Mouse (Mus musculus): Measurements from ENCODE around the gene Cd44.

Gene Cd44

DNA sequence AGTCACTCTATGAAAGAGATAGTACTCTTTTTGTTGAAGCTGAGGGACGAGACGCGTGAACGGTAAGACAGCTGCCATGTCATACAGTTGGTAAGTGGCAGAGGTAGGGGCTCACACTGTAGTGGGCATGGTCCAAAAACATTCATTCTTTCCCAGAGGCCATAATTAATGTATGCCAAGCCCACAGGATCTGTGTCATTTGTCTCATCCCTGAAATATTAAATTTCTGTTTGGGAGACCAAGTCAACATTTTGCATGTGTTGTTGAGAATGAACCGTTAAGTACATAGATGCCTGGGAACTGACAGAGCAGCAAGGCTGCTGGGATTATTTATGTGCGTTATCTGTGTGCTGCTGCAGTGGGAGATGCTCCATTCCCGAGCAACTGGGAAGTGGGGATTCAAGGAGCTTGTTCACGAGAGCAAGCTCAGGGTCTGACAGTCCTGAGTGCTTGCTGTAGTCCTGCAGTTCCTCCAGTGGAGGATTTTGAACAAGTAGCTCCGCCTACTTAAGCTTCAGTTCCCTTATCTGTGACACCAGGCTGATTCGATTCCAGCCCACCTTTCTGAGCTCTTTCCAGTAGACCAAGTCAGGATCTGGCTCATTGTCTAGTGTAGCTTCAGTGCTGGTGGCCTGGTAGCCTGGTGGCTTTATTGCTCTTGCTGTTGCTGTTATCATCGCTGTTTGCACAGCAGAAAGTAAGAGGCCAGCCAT is 12.5 kb upstream of the Cd44 start:
- DNase-seq = no peak

DNA sequence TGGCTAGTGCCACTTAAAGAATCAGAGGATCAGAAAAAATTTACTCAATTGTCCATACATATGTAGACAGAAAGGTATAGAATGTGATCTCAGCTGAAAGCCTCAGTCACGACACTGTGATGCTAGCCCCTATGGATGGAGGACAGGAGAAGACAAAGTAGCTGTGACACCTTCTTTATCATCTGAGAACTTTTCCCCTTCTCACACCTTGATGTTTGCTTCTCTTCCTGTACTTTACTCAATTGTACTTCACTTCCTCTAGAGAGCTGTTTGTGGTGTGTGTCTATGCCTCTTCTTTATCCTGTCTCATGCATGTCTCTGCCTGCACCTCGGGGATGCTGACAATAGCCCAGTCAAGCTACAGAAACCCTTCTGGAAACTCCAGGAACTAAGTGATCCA is 11.5 kb upstream of the Cd44 start:
- no peak for DNase-seq

DNA sequence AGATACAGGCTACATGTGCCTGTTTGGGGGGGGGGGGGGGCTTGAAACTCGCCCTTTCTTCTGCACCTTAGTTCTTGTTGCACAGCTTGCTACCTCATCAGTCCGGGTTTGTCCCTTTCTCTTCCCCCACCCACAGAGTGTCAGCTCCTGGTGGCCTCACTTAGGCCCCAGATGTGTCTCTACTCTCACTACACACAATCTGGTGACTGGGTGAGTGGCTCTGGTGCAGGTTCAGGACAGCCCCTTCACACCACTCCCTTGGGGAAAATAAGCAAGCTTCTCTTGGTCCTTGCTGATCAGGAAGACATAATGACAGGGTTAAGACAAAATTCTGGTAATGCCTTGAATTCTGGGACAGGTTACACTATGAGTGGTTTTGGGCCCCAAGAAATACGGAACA is 11.0 kb upstream of the Cd44 start:
- no peak for DNase-seq

DNA sequence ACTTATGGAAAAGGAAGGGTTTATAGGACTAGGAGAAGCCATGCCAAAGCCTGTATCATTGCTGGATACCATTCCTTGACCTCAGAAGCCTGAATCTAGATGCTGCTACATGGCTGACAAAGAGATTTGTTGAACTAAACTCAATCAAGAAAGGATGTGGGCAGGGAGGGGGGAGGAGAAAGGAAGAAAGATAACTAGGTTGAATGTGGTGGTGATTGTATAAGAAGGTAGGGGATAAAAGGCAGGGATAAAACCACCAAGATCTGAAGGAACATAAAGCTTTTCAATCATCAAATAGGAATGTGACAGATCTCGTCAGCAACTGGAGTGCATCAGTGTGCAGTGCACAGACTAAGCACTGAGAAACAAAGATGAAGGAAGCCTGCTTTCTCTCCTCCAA is 7.9 kb upstream of the Cd44 start:
- no peak for DNase-seq

DNA sequence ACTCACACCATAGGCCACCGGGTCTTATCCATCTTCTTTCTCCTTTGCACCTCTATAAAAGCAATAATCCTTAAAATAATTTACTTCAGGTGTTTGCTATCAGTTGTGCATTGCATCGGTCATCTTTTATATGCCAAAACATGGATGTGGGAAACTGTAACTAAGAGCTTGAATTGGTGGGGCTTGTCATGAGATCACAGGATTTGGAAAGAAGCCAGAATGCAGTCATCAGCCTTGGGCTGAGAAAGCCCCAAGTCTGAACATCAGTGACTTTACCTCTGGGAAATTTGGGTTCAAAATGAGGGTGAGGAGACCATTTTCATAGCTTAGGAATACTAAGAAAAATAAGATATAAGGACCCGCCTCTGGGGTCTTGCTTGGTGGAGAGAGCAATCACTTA is 4.1 kb upstream of the Cd44 start:
- DNase-seq = peak; percentile 15

DNA sequence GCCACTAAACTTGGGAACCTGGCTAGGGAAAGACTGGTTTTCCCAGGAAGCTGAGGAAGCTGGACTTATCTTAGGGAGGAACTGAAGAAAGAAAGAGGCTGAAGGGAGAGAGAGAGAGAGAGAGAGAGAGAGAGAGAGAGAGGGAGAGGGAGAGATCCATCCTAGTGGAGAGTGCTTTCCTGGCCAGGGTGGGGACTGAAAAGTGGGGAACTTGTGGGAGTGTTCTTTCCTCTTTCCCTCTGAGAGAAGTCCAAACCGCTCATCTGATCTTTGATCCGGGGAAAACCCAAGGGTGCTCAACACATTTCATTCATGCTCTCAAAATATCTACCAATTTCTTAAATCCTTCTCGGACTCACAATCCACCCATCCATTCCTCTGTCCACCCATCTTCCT is 361 bp upstream of the Cd44 start:
- no peak for DNase-seq

DNA sequence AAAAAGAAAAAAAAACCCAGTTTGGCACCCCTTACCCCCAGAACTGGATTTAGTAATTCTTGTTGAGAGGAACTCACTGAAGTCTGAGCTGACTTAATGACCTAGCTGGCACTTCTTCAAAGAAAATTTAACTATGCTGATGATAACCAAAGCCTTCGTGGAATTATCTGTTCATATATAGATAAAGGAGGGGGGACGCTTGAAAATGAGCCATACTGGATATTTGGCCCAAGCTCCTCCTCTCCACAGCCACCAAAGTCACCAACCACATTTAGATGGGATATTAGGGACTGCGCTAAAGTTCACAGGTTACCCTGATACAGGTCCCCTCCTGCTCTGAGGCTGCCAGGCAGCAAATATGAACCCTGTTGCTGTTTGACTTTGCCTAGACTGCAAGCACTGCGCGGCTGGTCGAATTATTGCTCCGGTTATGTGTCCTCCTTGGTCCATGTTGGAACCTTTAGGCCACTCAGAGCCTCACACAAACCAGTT is 1.2 kb downstream of the Cd44 start:
- DNase-seq = no peak

DNA sequence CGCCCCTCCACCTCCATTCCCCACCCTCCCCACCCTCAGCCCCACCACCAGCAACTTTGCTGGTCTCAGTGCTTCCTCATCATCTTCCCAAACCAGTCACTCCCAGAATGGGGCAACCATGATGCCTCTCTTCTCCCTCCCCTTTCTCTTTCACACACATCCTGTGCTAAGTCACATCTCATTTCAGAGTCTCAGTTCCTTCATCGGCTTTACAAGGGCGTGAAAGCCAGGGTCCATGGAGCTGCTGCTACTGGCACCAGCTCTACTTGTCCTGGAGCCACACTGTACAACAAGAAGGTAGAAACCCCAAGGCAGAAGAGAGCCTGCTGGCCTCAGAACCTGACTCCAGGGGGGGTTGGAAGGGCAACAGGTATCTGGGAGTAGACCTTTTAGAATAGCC is 2.2 kb downstream of the Cd44 start:
- DNase-seq = no peak

DNA sequence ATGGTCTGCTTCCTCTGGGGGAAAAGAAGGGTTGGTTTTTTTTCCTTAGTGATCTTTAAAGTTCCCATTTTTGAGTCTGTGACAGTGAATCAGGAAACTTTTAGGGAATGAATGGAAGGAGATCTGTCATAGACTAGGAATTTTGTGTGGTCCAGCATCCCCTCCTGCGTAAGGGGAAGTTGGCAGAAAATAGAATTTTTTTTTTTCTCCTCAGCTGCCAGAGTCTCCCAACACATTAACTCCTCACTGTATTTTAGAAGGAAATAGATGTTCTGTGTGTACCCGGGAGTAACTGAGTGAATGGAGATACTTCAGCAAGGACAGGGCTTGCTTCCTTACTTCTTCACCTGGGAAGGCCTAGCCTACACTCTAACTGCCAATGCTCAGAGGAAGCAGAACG is 2.9 kb downstream of the Cd44 start:
- no peak for DNase-seq

DNA sequence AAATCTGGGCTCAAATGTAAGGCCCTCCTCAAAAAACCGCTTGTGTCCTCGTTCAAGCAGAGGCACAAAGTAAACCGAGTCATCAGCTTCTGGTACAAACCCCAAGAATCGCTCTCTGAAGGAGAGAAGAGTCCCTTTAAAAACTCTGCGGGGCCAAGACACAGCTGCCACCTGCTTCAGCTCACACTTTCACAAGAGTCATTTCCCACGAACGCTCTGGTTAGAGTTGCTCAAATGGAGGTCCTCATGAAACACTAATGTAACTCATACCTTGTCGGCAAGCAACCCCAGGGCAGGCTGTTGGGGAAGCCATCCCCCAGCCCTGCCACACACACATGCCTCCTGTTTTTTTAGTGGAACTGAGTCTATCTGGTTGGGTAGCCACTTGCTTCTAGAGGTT is 5.3 kb downstream of the Cd44 start:
- DNase-seq = no peak

DNA sequence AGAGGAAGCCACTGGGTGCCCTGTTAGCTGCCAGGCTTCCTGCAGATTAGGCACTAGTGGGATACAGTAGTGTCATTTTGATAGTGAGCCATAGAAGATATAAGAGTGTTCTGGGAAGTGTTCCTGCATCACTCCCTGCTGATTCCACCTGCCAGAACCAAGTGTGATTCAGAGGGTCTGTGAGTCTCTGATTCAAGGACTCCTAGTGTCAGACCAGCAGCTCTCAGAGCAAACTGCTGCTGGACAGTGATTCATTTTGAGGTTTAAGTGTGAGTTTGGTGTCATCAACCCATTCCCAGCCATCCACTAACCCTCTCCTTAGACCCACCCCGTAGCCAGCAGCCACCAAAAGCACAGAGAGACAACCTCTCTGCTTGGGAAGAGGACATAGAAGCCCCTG is 6.3 kb downstream of the Cd44 start:
- no peak for DNase-seq

DNA sequence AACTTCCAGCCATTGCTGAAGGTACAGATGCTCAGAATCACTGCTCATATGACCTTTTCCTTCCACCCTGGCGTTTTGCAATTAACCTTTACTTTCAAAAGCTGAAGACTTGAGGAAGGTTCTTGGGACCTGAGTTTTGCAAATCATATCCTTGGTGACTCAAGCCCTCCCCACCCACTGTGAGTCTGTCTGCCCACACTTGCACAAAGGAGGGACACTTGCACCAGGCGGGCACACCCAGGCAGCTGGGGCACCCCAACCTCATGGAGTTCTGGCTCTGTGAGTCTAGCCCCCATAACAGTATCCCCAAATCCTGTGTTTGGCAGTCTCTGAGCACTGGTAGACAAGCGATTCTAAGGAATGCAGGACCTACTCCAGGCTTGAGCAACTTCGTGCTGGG is 6.7 kb downstream of the Cd44 start:
- DNase-seq = no peak

DNA sequence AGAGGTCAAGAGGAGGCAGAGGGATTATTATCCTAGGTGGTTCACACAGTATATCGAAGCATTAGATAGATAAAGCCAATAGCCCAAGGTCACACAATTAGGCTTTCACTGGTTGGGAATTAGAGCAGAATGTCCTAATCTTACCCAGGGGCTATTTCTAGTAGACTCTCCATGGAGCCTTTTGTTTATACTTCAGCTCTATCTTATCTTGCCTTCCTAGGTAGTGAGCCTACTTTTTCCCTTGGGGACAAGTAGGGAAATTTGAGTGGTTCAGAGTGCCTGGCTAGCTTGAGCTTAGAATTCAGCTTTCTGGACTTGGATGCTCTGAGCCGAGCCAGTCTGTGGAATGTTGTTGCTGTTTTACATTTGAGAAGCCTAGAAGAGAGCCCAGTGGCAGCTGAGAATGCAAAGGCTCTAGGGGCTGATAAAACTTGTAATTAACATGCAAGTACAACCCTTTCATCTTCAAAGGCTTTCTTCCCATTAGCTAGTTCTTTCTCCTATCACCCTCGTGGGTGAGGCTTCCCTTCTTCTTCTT is 12.7 kb downstream of the Cd44 start:
- no peak for DNase-seq

DNA sequence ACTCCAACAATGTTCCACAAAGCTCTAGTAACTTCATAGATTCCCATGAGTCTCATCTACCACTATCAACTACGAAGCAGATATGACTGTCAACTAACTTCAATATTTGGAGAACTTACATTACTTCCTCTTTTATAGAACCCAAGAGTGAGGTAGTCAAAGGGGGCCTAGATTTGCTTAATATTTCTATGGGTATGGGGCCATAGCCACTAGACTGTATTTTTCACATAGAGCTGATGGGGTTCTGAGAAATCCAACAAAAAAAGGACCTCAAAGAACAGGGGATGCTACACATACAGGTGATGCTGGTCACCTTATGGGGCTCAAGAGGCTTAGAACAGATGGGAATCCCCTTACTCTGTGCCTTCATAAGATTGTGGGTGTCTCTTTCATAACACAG is 14.3 kb downstream of the Cd44 start:
- no peak for DNase-seq

DNA sequence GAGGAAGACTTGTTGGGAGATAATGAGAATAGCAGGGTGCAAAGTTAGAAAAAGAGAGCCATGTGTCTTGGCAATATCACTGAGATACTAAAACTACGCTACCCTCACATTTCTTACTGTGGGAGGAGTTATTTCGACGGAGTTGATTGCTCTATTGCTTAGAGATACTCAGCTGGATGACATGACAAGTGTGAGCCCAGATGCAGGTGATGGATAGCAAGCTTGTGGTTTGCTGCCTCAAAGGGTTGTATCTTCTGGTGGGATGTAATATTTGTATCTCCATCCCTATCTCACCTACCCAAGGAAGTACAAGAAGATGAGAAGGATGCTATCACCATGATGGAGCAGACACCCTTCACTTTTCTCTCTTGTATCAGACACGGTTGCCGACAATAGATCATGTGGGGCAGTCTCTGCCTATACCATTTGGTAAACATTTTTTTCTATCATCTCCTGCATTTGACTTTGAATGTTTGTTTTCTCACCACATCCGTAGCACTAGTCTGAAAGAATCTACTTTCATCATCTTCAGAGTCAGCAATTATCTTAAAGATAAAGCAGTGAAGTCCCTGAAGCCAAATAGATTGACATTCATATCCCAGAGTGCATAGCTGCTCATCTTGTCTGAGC is 15.0 kb downstream of the Cd44 start:
- no peak for DNase-seq

DNA sequence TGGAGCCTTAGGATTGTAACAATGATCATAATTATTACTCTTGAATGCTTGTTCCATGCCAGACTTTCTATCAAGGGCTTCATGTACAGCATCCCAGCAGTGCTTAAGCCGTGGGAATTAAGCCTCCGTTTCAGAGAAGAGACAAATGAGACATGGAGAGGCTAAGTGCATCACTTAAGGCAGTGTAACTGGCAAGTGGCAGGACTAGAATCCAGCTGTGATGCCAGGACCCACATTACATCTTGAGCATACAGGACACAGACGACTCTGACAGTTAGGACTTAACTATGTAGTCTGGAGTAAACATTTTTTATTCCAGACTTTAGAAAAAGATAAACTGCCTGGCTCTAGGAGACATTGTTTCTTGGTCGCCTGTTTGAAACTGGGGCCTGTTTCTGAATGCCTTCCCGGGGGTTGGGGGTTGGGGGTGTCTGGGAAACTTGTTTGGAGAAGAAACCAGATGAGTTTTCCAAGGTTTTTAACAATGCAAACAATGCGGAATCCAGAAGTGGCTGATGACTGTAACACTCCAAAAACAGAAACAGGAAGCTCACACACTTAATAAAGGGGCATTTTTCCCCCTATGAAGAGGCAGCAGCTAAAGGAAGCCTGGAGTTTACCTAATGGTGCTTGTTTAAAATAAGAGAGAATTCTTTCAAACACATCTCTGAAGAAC is 18.7 kb downstream of the Cd44 start:
- DNase-seq = no peak

DNA sequence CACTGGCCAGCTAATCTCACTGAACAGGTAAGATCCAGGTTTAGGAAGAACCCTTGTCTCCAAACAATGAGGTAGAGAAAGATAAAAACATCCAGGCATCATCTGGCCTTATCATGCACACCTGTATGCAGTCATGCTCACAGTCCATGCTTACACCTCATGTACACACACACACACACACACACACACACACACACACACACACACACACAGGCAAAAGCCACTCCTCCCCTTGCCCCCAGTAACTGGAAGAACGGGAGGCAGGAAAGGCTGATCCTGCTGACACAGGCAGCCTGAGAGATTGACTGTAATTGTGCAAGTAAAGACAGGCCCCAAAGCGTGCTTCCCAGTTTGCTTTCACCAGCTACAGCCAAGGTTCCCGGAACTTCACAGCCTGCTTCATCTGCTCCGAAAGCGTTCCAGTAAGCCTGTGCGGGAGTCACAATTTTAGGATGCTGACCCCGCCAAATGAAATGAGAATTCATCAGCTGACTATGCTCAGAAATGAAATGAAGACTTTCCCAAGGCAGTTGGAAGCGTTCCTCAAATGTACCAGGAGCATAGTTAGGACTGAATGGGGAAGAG is 19.4 kb downstream of the Cd44 start:
- no peak for DNase-seq

DNA sequence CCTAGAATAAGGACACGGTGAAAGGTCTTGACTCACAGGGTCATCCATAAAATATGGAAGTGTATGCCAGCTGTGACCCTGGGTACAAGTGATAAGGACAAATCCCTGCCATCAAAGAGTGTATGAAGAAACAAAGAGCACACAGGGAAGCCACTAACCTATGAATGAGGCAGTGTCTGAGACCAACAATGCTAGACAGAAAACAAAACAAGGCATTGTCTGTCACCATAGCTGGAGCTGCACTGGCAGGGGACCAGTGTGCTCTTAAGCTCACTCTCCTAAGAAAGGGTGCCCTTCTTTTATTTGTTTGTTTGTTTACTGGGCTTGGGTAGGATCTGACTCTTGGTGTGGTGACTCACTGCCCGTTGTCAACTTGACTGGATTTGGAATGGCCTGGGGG is 23.0 kb downstream of the Cd44 start:
- DNase-seq = peak; percentile 71

DNA sequence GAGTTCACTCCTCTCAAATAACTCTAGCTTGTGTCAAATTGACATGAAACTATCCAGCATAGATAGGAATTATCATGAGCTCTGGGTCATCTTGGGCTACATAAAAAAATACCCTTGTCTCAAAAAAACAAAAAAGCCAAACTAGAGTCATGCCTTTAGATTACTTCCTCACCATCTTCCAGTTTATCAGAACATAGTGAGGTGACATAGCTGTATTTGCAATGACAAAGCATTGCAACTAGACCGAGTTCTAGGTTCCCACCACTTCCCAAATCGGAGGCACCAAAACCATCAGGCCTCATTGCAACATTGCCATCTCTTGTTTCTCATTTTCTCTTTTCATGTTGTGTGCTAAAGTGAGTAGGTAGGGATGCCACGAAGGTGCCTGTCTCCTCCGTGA is 24.0 kb downstream of the Cd44 start:
- no peak for DNase-seq

DNA sequence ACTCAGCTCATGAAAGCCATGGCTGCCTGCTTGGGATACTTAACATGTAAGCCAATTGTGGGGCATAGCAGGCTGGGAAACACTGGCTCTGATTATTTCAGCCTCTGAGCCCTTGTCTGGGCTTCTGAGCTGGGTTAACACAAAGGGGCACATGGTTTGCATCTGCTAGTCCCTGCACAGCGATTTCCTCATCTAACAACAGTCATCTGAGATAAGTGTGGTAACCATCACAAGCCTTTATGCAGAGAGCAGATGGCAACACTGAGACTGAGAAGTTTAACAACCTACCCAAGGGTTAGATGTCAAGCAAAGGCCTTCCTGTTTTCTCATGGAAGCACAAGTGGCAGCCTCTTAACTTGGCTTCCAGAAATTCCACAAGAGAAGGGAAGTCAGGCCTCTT is 25.3 kb downstream of the Cd44 start:
- DNase-seq = peak; percentile 19

DNA sequence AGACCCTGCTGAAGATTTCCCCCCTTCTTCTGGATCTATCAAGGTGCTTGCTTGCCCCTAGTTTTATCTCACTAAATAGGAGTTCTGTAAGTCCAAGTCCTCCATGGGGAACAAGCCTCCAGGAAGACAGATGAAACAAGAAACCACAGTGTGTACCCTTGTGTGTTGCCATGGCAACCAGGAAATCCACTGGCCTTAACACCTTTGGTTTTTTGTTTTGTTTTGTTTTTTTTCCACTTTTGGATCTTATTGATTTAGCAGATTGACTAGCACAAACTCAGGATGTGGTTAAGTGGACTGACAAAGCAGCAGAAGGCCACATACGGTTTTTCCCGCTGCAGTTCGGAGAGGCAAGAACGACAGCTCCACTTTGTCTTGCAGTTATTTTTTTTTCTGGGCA is 27.6 kb downstream of the Cd44 start:
- DNase-seq = peak; percentile 42

DNA sequence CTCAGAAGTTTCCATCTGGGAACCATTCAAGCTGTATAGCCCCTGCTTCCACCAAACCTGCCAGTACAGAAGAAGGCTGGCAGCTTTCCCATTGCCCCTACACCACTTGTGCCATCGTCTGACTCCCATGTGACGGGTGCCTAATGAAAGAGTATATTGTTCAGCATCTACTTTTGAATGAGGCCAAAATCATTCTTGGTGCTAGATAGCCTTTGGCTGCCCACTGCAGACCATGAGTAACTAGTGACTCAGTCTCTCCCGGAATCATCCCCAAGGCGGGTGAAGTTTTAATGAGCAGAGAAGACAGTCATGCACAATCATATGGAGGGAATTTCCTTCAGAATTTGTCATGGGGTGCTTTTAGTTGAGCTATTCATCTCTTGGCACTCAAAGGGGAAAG is 28.3 kb downstream of the Cd44 start:
- peak; percentile 21 for DNase-seq

DNA sequence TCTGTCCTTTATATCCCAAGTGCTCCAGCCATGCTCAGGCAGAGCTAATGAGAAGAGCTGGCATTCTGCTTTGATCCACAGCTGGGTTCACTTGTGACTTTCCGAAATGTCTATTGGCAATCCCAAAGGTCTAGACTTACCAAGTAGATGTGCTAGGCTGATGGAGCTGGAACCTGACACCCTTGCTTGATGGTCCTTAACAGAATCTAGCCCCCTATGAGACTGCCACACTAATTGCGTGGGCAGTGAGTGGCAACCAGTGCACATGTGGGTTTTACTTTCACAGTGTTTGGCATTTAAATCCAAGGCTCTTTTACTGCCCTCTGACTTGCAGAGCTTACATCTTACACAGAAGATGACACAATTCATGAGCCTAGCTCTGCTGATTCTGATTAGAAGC is 29.0 kb downstream of the Cd44 start:
- no peak for DNase-seq

DNA sequence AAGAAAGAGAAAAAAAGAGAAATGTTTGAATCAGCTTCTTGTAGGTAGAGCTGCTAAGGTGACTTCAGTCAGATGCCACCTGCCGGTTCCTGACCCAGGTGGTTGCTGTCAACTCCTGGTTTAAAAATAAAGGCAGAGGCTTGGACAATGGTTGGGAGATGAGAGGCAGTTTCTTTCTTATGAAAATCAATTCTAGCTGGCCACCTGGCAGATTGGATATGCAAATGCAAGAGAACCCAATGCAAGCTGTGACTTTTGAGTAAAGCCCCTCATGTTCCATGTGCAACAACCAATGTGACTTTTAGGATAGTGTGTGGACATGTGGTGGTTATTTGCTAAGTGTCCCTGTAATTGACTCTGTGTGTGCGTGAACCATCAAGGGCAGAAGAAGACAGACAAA is 33.0 kb downstream of the Cd44 start:
- DNase-seq = no peak

Data from retina, postnatal 1 day (tissue).